Mouse (Mus musculus): ENCODE data around the gene Det1. TPM values are rescaled to one million over a fixed set of nuclear protein-coding genes. Genes with fewer than 3 reads are reported as not detected.

Gene Det1
- polyA plus RNA-seq, 1 experiment = 13.6 TPM

- TF ChIP-seq POLR2A (IDR thresholded peaks at IDR 0.05; ENCODE audit: control insufficient read depth, low read depth, low read length) (no peak), CTCF (IDR thresholded peaks at IDR 0.05; ENCODE audit: control insufficient read depth, insufficient read depth, insufficient replicate concordance, low read depth, low read length) (no peak)
- no peaks in the 10 kb centered on the region for H3K36me3 ChIP-seq (ENCODE audit: control insufficient read depth, insufficient read depth, low read length)
- peak overlapping the region; percentile 85 for H3K4me3 ChIP-seq (ENCODE audit: control insufficient read depth, low read depth, low read length)
- H3K27me3 ChIP-seq (ENCODE audit: control insufficient read depth, insufficient read depth, low read length) = peaks cover 4% of the 10 kb centered on the region; the same call in 1 of the 2 replicates
- H3K4me1 ChIP-seq (ENCODE audit: control insufficient read depth, insufficient read depth, low read length) = peaks cover 9% of the 10 kb centered on the region
- no peak overlapping the region for H3K27ac ChIP-seq (ENCODE audit: control insufficient read depth, insufficient read depth, low read depth, low read length)
Observed at GRCm38 (mm10) chr7:78885404-78885803, 38.3 kb upstream of the Det1 start.

DNA sequence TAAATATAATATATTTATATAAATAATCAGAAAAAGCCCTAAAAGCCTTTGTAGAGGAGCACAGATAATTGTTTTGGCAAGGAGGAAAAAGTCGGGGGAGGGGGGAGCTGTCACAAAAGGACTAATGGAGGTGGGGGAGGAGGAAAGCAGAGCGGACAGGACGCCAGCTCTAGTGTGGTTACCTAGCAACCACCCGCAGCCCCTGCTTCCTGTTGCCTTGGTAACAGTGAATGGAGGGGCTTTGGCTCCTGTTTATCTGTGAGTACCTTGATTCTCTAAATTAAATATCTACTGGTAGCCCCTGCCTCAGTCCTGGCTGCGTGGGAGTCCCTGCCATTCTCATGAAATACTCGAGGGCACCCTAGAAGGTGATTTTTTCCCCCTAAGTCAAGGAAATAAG is 37.1 kb upstream of the Det1 start:
- Histone ChIP-seq H3K4me1 (ENCODE audit: control insufficient read depth, insufficient read depth, low read length) (peaks cover 9% of the 10 kb centered on the region), H3K27ac (ENCODE audit: control insufficient read depth, insufficient read depth, low read depth, low read length) (no peak overlapping the region), H3K4me3 (ENCODE audit: control insufficient read depth, low read depth, low read length) (peak overlapping the region; percentile 75)

DNA sequence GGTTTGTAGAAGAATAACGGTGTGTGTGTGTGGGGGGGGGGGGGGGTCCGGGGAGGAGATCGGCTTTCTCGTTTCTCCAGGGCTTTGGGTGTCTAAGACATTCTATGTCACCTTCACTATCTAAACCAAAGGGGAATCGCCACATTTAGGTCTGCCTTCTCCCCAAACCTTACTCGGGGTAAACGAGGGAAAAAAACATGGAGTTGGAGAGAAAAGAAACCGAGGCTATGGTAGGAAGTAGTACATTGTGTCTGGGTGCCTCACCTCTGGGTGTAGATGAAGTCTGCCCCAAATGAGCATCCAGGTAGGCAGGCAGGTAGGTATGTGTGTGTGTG is 36.6 kb upstream of the Det1 start:
- Histone ChIP-seq H3K27me3 (ENCODE audit: control insufficient read depth, insufficient read depth, low read length) (peaks cover 4% of the 10 kb centered on the region; the same call in 1 of the 2 replicates), H3K4me1 (ENCODE audit: control insufficient read depth, insufficient read depth, low read length) (peaks cover 9% of the 10 kb centered on the region), H3K36me3 (ENCODE audit: control insufficient read depth, insufficient read depth, low read length) (no peaks in the 10 kb centered on the region), H3K27ac (ENCODE audit: control insufficient read depth, insufficient read depth, low read depth, low read length) (no peak overlapping the region), H3K4me3 (ENCODE audit: control insufficient read depth, low read depth, low read length) (peak overlapping the region; percentile 96)
- TF ChIP-seq CTCF (IDR thresholded peaks at IDR 0.05; ENCODE audit: control insufficient read depth, insufficient read depth, insufficient replicate concordance, low read depth, low read length) = no peak
- TF ChIP-seq POLR2A (IDR thresholded peaks at IDR 0.05; ENCODE audit: control insufficient read depth, low read depth, low read length) = no peak

More for the DNA sequence above, 37.1 kb upstream of the Det1 start:
- no peaks in the 10 kb centered on the region for H3K36me3 ChIP-seq (ENCODE audit: control insufficient read depth, insufficient read depth, low read length)
- H3K27me3 ChIP-seq (ENCODE audit: control insufficient read depth, insufficient read depth, low read length) = peaks cover 4% of the 10 kb centered on the region; the same call in 1 of the 2 replicates
- TF ChIP-seq CTCF (IDR thresholded peaks at IDR 0.05; ENCODE audit: control insufficient read depth, insufficient read depth, insufficient replicate concordance, low read depth, low read length) (no peak), POLR2A (IDR thresholded peaks at IDR 0.05; ENCODE audit: control insufficient read depth, low read depth, low read length) (peak; percentile 40; the same call in 1 of the 2 replicates)

GRCm38 (mm10) chr7:78883016-78883725 is 36.1 kb upstream of the Det1 start:
- Histone ChIP-seq H3K27me3 (ENCODE audit: control insufficient read depth, insufficient read depth, low read length) (peaks cover 4% of the 10 kb centered on the region; the same call in 1 of the 2 replicates), H3K4me3 (ENCODE audit: control insufficient read depth, low read depth, low read length) (peak overlapping the region; percentile 96), H3K27ac (ENCODE audit: control insufficient read depth, insufficient read depth, low read depth, low read length) (no peak overlapping the region), H3K36me3 (ENCODE audit: control insufficient read depth, insufficient read depth, low read length) (no peaks in the 10 kb centered on the region), H3K4me1 (ENCODE audit: control insufficient read depth, insufficient read depth, low read length) (peaks cover 9% of the 10 kb centered on the region)
- TF ChIP-seq POLR2A (IDR thresholded peaks at IDR 0.05; ENCODE audit: control insufficient read depth, low read depth, low read length) = no peak
- TF ChIP-seq CTCF (IDR thresholded peaks at IDR 0.05; ENCODE audit: control insufficient read depth, insufficient read depth, insufficient replicate concordance, low read depth, low read length) = no peak

- H3K4me3 ChIP-seq (ENCODE audit: control insufficient read depth, low read depth, low read length) = peak overlapping the region; percentile 96
- H3K4me1 ChIP-seq (ENCODE audit: control insufficient read depth, insufficient read depth, low read length) = peaks cover 9% of the 10 kb centered on the region
- peaks cover 4% of the 10 kb centered on the region; the same call in 1 of the 2 replicates for H3K27me3 ChIP-seq (ENCODE audit: control insufficient read depth, insufficient read depth, low read length)
- TF ChIP-seq POLR2A (IDR thresholded peaks at IDR 0.05; ENCODE audit: control insufficient read depth, low read depth, low read length) = peak; percentile 72; the same call in 1 of the 2 replicates
- TF ChIP-seq CTCF (IDR thresholded peaks at IDR 0.05; ENCODE audit: control insufficient read depth, insufficient read depth, insufficient replicate concordance, low read depth, low read length) = no peak
- peak overlapping the region; percentile 70; the same call in 1 of the 2 replicates for H3K27ac ChIP-seq (ENCODE audit: control insufficient read depth, insufficient read depth, low read depth, low read length)
- H3K36me3 ChIP-seq (ENCODE audit: control insufficient read depth, insufficient read depth, low read length) = no peaks in the 10 kb centered on the region
Observed at GRCm38 (mm10) chr7:78882469-78882837, 35.4 kb upstream of the Det1 start.

DNA sequence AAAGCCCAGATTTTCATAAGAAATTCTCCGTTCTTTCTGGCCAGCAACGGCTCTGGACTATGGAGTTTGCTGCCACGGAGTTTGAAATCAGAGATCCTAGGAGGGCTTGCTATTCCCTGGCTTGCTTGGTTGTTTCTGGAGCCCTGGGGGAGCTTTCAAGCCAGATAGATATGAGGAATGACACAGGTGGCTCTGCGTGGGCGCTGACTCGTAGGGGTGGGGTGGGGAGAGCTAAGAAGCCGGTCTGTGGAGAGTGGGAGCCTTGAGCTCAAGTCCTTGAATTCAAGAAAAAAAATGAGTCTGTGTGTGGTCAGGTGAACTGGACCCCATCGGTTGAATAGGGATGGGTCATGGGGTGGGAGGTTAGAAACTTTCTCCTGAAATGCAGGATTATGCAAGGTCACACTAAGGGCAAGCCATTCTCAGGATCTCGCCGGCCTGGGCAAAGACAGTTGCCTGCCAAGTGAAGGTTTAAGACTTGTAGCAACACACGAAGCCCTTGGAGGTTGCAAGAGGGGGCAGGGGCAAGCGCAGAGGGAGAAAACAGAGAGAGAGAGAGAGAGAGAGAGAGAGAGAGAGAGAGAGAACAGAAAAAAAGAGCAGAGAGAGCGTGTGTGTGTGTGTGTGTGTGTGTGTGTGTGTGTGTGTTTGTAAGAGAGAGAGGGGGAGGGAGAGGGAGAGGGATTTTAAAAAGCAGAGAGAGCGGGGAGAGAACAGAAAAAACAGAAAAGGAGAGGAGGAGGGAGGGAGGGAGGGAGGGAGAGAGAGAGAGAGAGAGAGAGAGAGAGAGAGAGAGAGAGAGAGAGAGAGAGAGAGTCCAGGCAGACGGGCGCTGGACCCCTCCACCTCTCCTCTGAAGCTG is 34.8 kb upstream of the Det1 start:
- peak overlapping the region; percentile 96 for H3K4me3 ChIP-seq (ENCODE audit: control insufficient read depth, low read depth, low read length)
- H3K36me3 ChIP-seq (ENCODE audit: control insufficient read depth, insufficient read depth, low read length) = no peaks in the 10 kb centered on the region
- peaks cover 4% of the 10 kb centered on the region; the same call in 1 of the 2 replicates for H3K27me3 ChIP-seq (ENCODE audit: control insufficient read depth, insufficient read depth, low read length)
- TF ChIP-seq CTCF (IDR thresholded peaks at IDR 0.05; ENCODE audit: control insufficient read depth, insufficient read depth, insufficient replicate concordance, low read depth, low read length) = no peak
- H3K27ac ChIP-seq (ENCODE audit: control insufficient read depth, insufficient read depth, low read depth, low read length) = no peak overlapping the region
- peaks cover 9% of the 10 kb centered on the region for H3K4me1 ChIP-seq (ENCODE audit: control insufficient read depth, insufficient read depth, low read length)

- TF ChIP-seq POLR2A (IDR thresholded peaks at IDR 0.05; ENCODE audit: control insufficient read depth, low read depth, low read length) (no peak), CTCF (IDR thresholded peaks at IDR 0.05; ENCODE audit: control insufficient read depth, insufficient read depth, insufficient replicate concordance, low read depth, low read length) (no peak)
- H3K36me3 ChIP-seq (ENCODE audit: control insufficient read depth, insufficient read depth, low read length) = no peaks in the 10 kb centered on the region
- H3K4me3 ChIP-seq (ENCODE audit: control insufficient read depth, low read depth, low read length) = no peak overlapping the region
- no peak overlapping the region for H3K27ac ChIP-seq (ENCODE audit: control insufficient read depth, insufficient read depth, low read depth, low read length)
- H3K4me1 ChIP-seq (ENCODE audit: control insufficient read depth, insufficient read depth, low read length) = no peaks in the 10 kb centered on the region
- H3K27me3 ChIP-seq (ENCODE audit: control insufficient read depth, insufficient read depth, low read length) = no peaks in the 10 kb centered on the region
Observed at GRCm38 (mm10) chr7:78872831-78873230, 25.8 kb upstream of the Det1 start.
